Mouse (Mus musculus) hematopoietic stem cell, adult 5-6 weeks (primary cell): ENCODE measurements around the gene Zar1l. TPM values are rescaled to one million over a fixed set of nuclear protein-coding genes. Genes with fewer than 3 reads are reported as not detected.
"Not testable (repeated sequence)": the region's sequence is repeated elsewhere in the genome, so short reads cannot be mapped to it uniquely, and the experiment has no call there.

Source experiments
- ATAC-seq, 2 experiments: fragments of 125-278 bp in 1 of 2; replicated peaks in 1 of 2; 2 replicates each; pipeline ENCODE4 v1.8.0; 2016 to 2017; ENCODE audit warnings: inconsistent platforms in 2 of 2, mild to moderate bottlenecking in 2 of 2, moderate number of reproducible peaks in 2 of 2, low read depth in 1 of 2, moderate TSS enrichment in 1 of 2; ENCODE audit not compliant: low FRiP score in 2 of 2, poor library complexity in 2 of 2, severe bottlenecking in 2 of 2, insufficient read depth in 1 of 2, low TSS enrichment in 1 of 2
- total RNA-seq: library from RNA; stranded (forward); fragments of 172-1452, 232-1000 nt; gene quantifications from 2 replicates; pipeline ENCODE4 v1.2.3, GENCODE M21; 2017

Gene Zar1l
- total RNA-seq, 1 experiment from 2014 or later = not detected

GRCm38 (mm10) chr5:150495792-150496191 lies 22.2 kb downstream of the Zar1l start:
- ATAC-seq = 0 out of 4 replicates have a peak, but pooled peaks of 1 of the 2 experiments have one; percentile 32

DNA sequence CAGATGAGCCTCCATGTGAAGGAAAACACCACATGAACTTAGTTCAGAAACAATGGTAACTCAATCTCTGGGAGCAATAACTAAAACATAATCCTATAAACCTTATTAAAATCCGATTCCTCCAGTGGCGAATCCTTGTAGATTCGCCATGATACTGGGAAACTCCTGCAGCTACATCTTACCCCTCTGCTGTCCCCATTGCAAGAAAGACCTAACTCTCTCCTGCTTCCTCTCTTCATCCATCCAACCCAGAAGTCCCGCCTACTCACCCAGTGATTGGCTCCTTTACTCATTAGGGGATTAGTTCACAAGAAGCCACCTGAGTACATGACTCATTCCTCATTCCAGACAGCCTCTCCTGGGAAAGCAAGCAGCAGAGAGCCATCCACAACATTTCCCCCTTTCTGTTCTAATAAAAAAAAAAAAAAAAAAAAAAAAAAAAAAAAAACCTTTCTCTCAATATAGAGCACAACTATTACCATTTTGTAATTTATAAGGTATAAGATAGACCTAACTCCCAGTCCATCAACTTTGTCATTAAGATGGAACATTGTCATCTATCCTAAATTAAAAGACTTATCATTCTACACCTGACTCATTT lies 26.3 kb downstream of the Zar1l start:
- not testable (repeated sequence) for ATAC-seq

GRCm38 (mm10) chr5:150490821-150491220 lies 27.1 kb downstream of the Zar1l start:
- ATAC-seq = no peak

GRCm38 (mm10) chr5:150490285-150490684 lies 27.7 kb downstream of the Zar1l start:
- ATAC-seq = no peak

DNA sequence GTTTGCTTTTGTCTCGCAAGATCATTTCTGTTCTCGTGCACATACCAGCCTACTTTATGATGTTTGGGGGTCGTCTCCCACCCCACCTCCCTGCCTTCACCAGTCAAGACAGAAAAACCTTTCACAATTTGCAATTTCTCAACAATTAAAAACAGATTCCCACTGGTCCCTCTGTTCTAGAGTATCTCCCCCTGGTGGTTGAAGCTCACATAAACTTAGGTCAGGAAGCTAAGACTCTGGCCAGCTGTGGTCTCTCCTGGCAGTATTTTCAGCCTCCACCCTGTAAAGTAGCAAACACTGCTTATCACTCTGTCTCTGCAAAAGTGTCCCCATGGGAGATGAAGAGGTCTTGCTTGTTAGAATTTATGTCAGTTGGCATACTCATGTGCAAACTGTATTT lies 32.8 kb downstream of the Zar1l start:
- peak; percentile 69 to 71; a peak in 2 of 4 replicates for ATAC-seq

DNA sequence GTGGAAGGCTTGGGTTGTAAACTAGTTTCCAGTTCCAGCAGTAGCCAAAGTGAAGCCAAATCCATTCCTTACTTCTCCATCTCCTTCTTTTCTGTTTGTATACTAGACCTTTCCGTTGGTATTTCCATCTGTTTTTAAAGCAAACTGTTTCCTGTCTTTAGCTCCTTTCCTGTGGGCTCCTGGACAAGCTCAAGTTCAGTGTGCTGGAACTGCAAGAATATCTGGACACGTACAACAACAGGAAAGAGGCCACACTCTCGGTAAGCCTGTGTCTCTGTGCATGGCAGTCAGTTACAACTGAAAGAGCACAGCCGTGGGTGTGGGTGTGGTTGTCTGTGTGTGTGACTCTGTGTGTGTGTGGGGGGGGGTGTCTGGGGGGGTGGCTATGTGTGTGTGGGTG lies 39.4 kb downstream of the Zar1l start:
- no peak for ATAC-seq

- ATAC-seq = no peak
Observed at GRCm38 (mm10) chr5:150477364-150477763, 40.6 kb downstream of the Zar1l start.

GRCm38 (mm10) chr5:150468431-150468830 lies 49.5 kb downstream of the Zar1l start:
- ATAC-seq = peak; percentile 43 to 61

DNA sequence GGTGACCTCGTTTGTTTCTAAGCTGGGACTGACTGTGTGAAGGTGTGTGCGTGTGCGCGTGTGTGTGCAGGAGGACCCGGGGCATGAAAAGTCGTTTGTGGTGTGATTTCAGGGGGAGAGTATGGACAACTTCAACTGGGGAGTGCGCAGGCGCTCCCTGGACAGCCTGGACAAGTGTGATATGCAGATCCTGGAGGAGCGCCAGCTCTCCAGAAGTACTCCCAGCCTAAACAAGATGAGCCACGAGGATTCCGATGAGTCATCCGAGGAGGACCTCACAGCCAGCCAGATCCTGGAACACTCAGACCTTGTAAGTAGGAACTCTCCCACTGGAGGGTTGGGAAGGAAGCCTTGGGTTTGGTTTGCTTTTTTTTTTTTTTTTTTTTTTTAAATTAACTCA lies 51.8 kb downstream of the Zar1l start:
- peak in 1 of 2 experiments; percentile 18; a peak in 1 of 4 replicates for ATAC-seq

GRCm38 (mm10) chr5:150465218-150465617 lies 52.7 kb downstream of the Zar1l start:
- peak; percentile 58 to 72 for ATAC-seq

GRCm38 (mm10) chr5:150464721-150465120 lies 53.2 kb downstream of the Zar1l start:
- ATAC-seq = 0 out of 4 replicates have a peak, but pooled peaks of 1 of the 2 experiments have one; percentile 2

GRCm38 (mm10) chr5:150459801-150460200 lies 58.2 kb downstream of the Zar1l start:
- no peak for ATAC-seq

GRCm38 (mm10) chr5:150457904-150458739 lies 59.8 kb downstream of the Zar1l start:
- no peak for ATAC-seq

GRCm38 (mm10) chr5:150457165-150457903 lies 60.6 kb downstream of the Zar1l start:
- ATAC-seq = no peak
